Mouse (Mus musculus) heart, embryonic 11.5 days (tissue): ENCODE data around the gene Nagk. TPM values are rescaled to one million over a fixed set of nuclear protein-coding genes. Genes with fewer than 3 reads are reported as not detected.

Experiments used
- ATAC-seq: fragments of 200-750 bp; cut with Nextera tagmentation; replicated peaks from 2 replicates; pipeline ENCODE4 v1.8.0; 2017; ENCODE audit warnings: moderate library complexity; ENCODE audit not compliant: insufficient number of reproducible peaks, low FRiP score, low TSS enrichment
- H3K27ac ChIP-seq: fragments of 300-500 bp; sonication (generic); 2 replicates; pipeline ENCODE4 v1.5.1; 2014; ENCODE audit warnings: mild to moderate bottlenecking, low read depth, low read length
- H3K27me3 ChIP-seq: fragments of 300-500 bp; sonication (generic); 2 replicates; pipeline ENCODE4 v1.6.1; 2014; ENCODE audit warnings: mild to moderate bottlenecking, low read length, mixed read lengths; ENCODE audit not compliant: control insufficient read depth, insufficient read depth
- H3K36me3 ChIP-seq: fragments of 300-500 bp; sonication (generic); 2 replicates; pipeline ENCODE4 v1.6.1; 2014; ENCODE audit warnings: mild to moderate bottlenecking, low read length, moderate library complexity, mixed read lengths; ENCODE audit not compliant: control insufficient read depth, insufficient read depth
- H3K4me1 ChIP-seq: fragments of 300-500 bp; sonication (generic); 2 replicates; pipeline ENCODE4 v1.6.1; 2014; ENCODE audit warnings: low read length; ENCODE audit not compliant: control insufficient read depth, insufficient read depth
- H3K4me2 ChIP-seq: fragments of 300-500 bp; sonication (generic); 2 replicates; pipeline ENCODE4 v1.6.1; 2014; ENCODE audit warnings: mild to moderate bottlenecking, moderate library complexity
- H3K4me3 ChIP-seq: fragments of 300-500 bp; sonication (generic); 2 replicates; pipeline ENCODE4 v1.5.1; 2014; ENCODE audit warnings: low read depth, low read length
- H3K9ac ChIP-seq: fragments of 300-500 bp; sonication (generic); 2 replicates; pipeline ENCODE4 v1.6.1; 2014; ENCODE audit warnings: mild to moderate bottlenecking, low read depth, low read length, moderate library complexity
- H3K9me3 ChIP-seq: fragments of 300-500 bp; sonication (generic); replicated peaks from 2 replicates; pipeline ENCODE4 v1.6.1; 2016; ENCODE audit warnings: low read length; ENCODE audit not compliant: control insufficient read depth
- WGBS: fragments of 180-500 bp; shearing (Covaris S2); extraction: QIAGEN DNeasy Blood & Tissue Kit; methylation state at CpG from one replicate; pipeline ENCODE4 v1.1.7; 2014; ENCODE audit not compliant: insufficient replicate concordance; 5-methylcytosine and 5-hydroxymethylcytosine counted together
- polyA plus RNA-seq: library from polyadenylated mRNA; unstranded; fragments of >200 nt; fragmentation: Nextera tagmentation; extraction: Ambion mirVana; gene quantifications from 2 replicates; pipeline ENCODE4 v1.2.1, GENCODE M21; 2014

Nagk gene
- polyA plus RNA-seq, 1 experiment from 2014 or later, result 50.3 TPM

GRCm38 (mm10) chr6:83844913-83845312 lies 50.1 kb downstream of the Nagk start:
- no peak overlapping the region for H3K4me2 ChIP-seq
- ATAC-seq, result no peak
- no peaks in the 10 kb centered on the region for H3K9me3 ChIP-seq
- H3K4me3 ChIP-seq, result no peak overlapping the region
- no peak overlapping the region for H3K27ac ChIP-seq
- 86% methylated on average over 10 of the region's 10 CpGs for WGBS
- no peak overlapping the region for H3K9ac ChIP-seq
- no peaks in the 10 kb centered on the region for H3K36me3 ChIP-seq
- H3K4me1 ChIP-seq, result no peaks in the 10 kb centered on the region
- H3K27me3 ChIP-seq, result no peaks in the 10 kb centered on the region

DNA sequence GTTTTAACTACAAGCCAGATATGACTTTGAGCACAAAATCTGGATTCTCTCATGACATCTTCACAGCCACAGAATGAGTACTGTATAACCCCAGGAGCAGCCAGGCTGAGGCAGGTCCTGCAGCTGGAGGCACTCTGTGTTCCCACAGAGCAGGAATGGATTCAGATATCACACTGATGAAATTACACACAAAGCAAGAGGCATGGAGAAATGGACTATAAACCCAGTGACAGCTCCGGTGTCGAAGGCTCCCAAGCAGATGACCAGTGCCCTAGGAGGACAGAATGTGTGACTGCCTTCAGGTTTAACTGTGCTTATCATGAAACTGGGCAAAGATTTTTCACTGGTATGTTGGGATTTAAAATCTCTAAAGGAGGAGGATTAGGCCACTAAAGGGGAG lies 51.4 kb downstream of the Nagk start:
- Histone ChIP-seq H3K9me3 (no peaks in the 10 kb centered on the region), H3K36me3 (no peaks in the 10 kb centered on the region), H3K4me1 (no peaks in the 10 kb centered on the region), H3K4me3 (no peak overlapping the region), H3K27ac (no peak overlapping the region), H3K9ac (no peak overlapping the region), H3K4me2 (no peak overlapping the region), H3K27me3 (no peaks in the 10 kb centered on the region)
- 86% methylated on average over 2 of the region's 2 CpGs for WGBS
- ATAC-seq, result no peak

DNA sequence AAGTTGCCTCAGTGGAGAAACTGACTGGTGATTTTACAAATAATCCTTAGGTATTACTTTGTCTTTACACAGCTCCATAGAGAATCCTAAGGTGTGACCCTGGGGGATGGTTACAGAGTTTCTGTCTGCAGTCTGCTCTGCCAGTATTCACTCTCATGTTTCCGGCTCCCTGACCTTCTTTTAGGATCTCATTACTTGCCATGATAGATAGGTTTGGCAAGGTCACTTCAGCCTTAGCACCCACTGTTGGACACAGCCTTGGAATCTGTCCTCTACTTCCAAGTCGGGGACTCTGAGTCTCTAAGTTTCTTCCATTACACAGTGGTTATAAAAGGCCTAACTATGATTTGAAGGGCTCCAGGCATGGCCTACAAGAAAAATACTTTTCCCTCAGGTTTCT lies 54.7 kb downstream of the Nagk start:
- ATAC-seq, result no peak
- 79% methylated on average over 2 of the region's 2 CpGs for WGBS
- Histone ChIP-seq H3K9ac (no peak overlapping the region), H3K4me3 (no peak overlapping the region), H3K36me3 (no peaks in the 10 kb centered on the region), H3K27ac (no peak overlapping the region), H3K27me3 (no peaks in the 10 kb centered on the region), H3K9me3 (no peaks in the 10 kb centered on the region), H3K4me1 (no peaks in the 10 kb centered on the region), H3K4me2 (no peak overlapping the region)

Other genes with a start within 250 kb of the Nagk start
- gene Stambp, start 222.3 kb upstream of the Nagk start, polyA plus RNA-seq, result 24.9 and 30.0 TPM in 2 replicates
- gene Clec4f, start 138.8 kb upstream of the Nagk start, polyA plus RNA-seq, result 0.19 TPM in 1 of 2 replicates, not detected in the other
- not detected in 2 replicates for gene Cd207, start 117.1 kb upstream of the Nagk start, polyA plus RNA-seq
- gene Vax2, start 83.7 kb upstream of the Nagk start, polyA plus RNA-seq, result not detected in 2 replicates
- not detected in 2 replicates for gene Atp6v1b1, start 52.0 kb upstream of the Nagk start, polyA plus RNA-seq
- not detected in 2 replicates for gene Ankrd53, start 32.3 kb upstream of the Nagk start, polyA plus RNA-seq
- gene Tex261, start 19.2 kb upstream of the Nagk start, polyA plus RNA-seq, result 56.0 and 69.0 TPM in 2 replicates
- gene Paip2b, start 36.8 kb downstream of the Nagk start, polyA plus RNA-seq, result 16.2 and 16.9 TPM in 2 replicates
- gene Zfp638, start 72.1 kb downstream of the Nagk start, polyA plus RNA-seq, result 54.0 and 59.5 TPM in 2 replicates
- 11.6 and 16.2 TPM in 2 replicates for gene Dysf, start 213.6 kb downstream of the Nagk start, polyA plus RNA-seq